Mouse (Mus musculus): Measurements from ENCODE around the gene Wdr82. TPM values are rescaled to one million over a fixed set of nuclear protein-coding genes. Genes with fewer than 3 reads are reported as not detected.
A peak's percentile ranks its signal among the peaks of the same experiment; 100 is the strongest.

Wdr82 gene
- polyA plus RNA-seq, 1 experiment, result 95.8 TPM

- Histone ChIP-seq H3K4me1 (replicated peaks; ENCODE audit: control insufficient read depth, insufficient read depth, low read length) (peaks cover 47% of the 10 kb centered on the region), H3K27ac (ENCODE audit: control insufficient read depth, insufficient read depth, low read length) (no peak overlapping the region), H3K27me3 (ENCODE audit: control insufficient read depth, insufficient read depth, low read length) (no peaks in the 10 kb centered on the region), H3K36me3 (ENCODE audit: control insufficient read depth, insufficient read depth, low read length) (no peaks in the 10 kb centered on the region), H3K4me3 (ENCODE audit: control insufficient read depth, insufficient read depth, low read length) (no peak overlapping the region)
- TF ChIP-seq POLR2A (IDR thresholded peaks at IDR 0.05; ENCODE audit: control insufficient read depth, extremely low read depth, insufficient read depth, low read length, poor library complexity), result no peak
- TF ChIP-seq CTCF (IDR thresholded peaks at IDR 0.05; ENCODE audit: borderline replicate concordance, control insufficient read depth, extremely low read depth, insufficient read depth, low read length, poor library complexity), result no peak
- no peak for DNase-seq
- WGBS, result 97% methylated on average over 2 of the region's 2 CpGs
Observed at GRCm38 (mm10) chr9:106206515-106206914, 35.8 kb downstream of the Wdr82 start.

GRCm38 (mm10) chr9:106208181-106208580 is 37.5 kb downstream of the Wdr82 start:
- no peaks in the 10 kb centered on the region for H3K27me3 ChIP-seq (ENCODE audit: control insufficient read depth, insufficient read depth, low read length)
- no peak overlapping the region for H3K4me3 ChIP-seq (ENCODE audit: control insufficient read depth, insufficient read depth, low read length)
- no peak for TF ChIP-seq POLR2A (IDR thresholded peaks at IDR 0.05; ENCODE audit: control insufficient read depth, extremely low read depth, insufficient read depth, low read length, poor library complexity)
- TF ChIP-seq CTCF (IDR thresholded peaks at IDR 0.05; ENCODE audit: borderline replicate concordance, control insufficient read depth, extremely low read depth, insufficient read depth, low read length, poor library complexity), result no peak
- WGBS, result over 99% methylated on average over 5 of the region's 5 CpGs
- H3K36me3 ChIP-seq (ENCODE audit: control insufficient read depth, insufficient read depth, low read length), result peaks cover 10% of the 10 kb centered on the region
- DNase-seq, result no peak
- H3K27ac ChIP-seq (ENCODE audit: control insufficient read depth, insufficient read depth, low read length), result no peak overlapping the region
- peaks cover 51% of the 10 kb centered on the region for H3K4me1 ChIP-seq (replicated peaks; ENCODE audit: control insufficient read depth, insufficient read depth, low read length)

GRCm38 (mm10) chr9:106209954-106210353 is 39.2 kb downstream of the Wdr82 start:
- H3K4me3 ChIP-seq (ENCODE audit: control insufficient read depth, insufficient read depth, low read length), result no peak overlapping the region
- peak overlapping the region; percentile 11; the same call in 1 of the 2 replicates for H3K27ac ChIP-seq (ENCODE audit: control insufficient read depth, insufficient read depth, low read length)
- H3K27me3 ChIP-seq (ENCODE audit: control insufficient read depth, insufficient read depth, low read length), result no peaks in the 10 kb centered on the region
- peaks cover 39% of the 10 kb centered on the region for H3K4me1 ChIP-seq (replicated peaks; ENCODE audit: control insufficient read depth, insufficient read depth, low read length)
- no peak for TF ChIP-seq POLR2A (IDR thresholded peaks at IDR 0.05; ENCODE audit: control insufficient read depth, extremely low read depth, insufficient read depth, low read length, poor library complexity)
- no peak for TF ChIP-seq CTCF (IDR thresholded peaks at IDR 0.05; ENCODE audit: borderline replicate concordance, control insufficient read depth, extremely low read depth, insufficient read depth, low read length, poor library complexity)
- H3K36me3 ChIP-seq (ENCODE audit: control insufficient read depth, insufficient read depth, low read length), result peaks cover 27% of the 10 kb centered on the region
- no peak for DNase-seq
- WGBS, result 92% methylated on average over 4 of the region's 4 CpGs

GRCm38 (mm10) chr9:106210853-106211609 is 40.3 kb downstream of the Wdr82 start:
- DNase-seq, result peak; percentile 59
- Histone ChIP-seq H3K36me3 (ENCODE audit: control insufficient read depth, insufficient read depth, low read length) (peaks cover 27% of the 10 kb centered on the region), H3K4me1 (replicated peaks; ENCODE audit: control insufficient read depth, insufficient read depth, low read length) (peaks cover 37% of the 10 kb centered on the region), H3K27me3 (ENCODE audit: control insufficient read depth, insufficient read depth, low read length) (no peaks in the 10 kb centered on the region), H3K4me3 (ENCODE audit: control insufficient read depth, insufficient read depth, low read length) (no peak overlapping the region), H3K27ac (ENCODE audit: control insufficient read depth, insufficient read depth, low read length) (peak overlapping the region; percentile 70)
- TF ChIP-seq POLR2A (IDR thresholded peaks at IDR 0.05; ENCODE audit: control insufficient read depth, extremely low read depth, insufficient read depth, low read length, poor library complexity) (no peak), CTCF (IDR thresholded peaks at IDR 0.05; ENCODE audit: borderline replicate concordance, control insufficient read depth, extremely low read depth, insufficient read depth, low read length, poor library complexity) (no peak)
- WGBS, result 26% methylated on average over 9 of the region's 9 CpGs

- no peak for TF ChIP-seq POLR2A (IDR thresholded peaks at IDR 0.05; ENCODE audit: control insufficient read depth, extremely low read depth, insufficient read depth, low read length, poor library complexity)
- TF ChIP-seq CTCF (IDR thresholded peaks at IDR 0.05; ENCODE audit: borderline replicate concordance, control insufficient read depth, extremely low read depth, insufficient read depth, low read length, poor library complexity), result peak; percentile 100
- WGBS, result 55% methylated on average over 37 of the region's 37 CpGs
- peak; percentile 87 for DNase-seq
- Histone ChIP-seq H3K4me3 (ENCODE audit: control insufficient read depth, insufficient read depth, low read length) (no peak overlapping the region), H3K4me1 (replicated peaks; ENCODE audit: control insufficient read depth, insufficient read depth, low read length) (peaks cover 31% of the 10 kb centered on the region), H3K27ac (ENCODE audit: control insufficient read depth, insufficient read depth, low read length) (peak overlapping the region; percentile 70), H3K36me3 (ENCODE audit: control insufficient read depth, insufficient read depth, low read length) (peaks cover 27% of the 10 kb centered on the region), H3K27me3 (ENCODE audit: control insufficient read depth, insufficient read depth, low read length) (no peaks in the 10 kb centered on the region)
Observed at GRCm38 (mm10) chr9:106211680-106212593, 41.2 kb downstream of the Wdr82 start.

GRCm38 (mm10) chr9:106212594-106212981 is 41.9 kb downstream of the Wdr82 start:
- Histone ChIP-seq H3K4me1 (replicated peaks; ENCODE audit: control insufficient read depth, insufficient read depth, low read length) (peaks cover 31% of the 10 kb centered on the region), H3K4me3 (ENCODE audit: control insufficient read depth, insufficient read depth, low read length) (no peak overlapping the region), H3K27ac (ENCODE audit: control insufficient read depth, insufficient read depth, low read length) (no peak overlapping the region), H3K27me3 (ENCODE audit: control insufficient read depth, insufficient read depth, low read length) (no peaks in the 10 kb centered on the region), H3K36me3 (ENCODE audit: control insufficient read depth, insufficient read depth, low read length) (peaks cover 27% of the 10 kb centered on the region)
- 92% methylated on average over 12 of the region's 12 CpGs for WGBS
- no peak for DNase-seq
- TF ChIP-seq CTCF (IDR thresholded peaks at IDR 0.05; ENCODE audit: borderline replicate concordance, control insufficient read depth, extremely low read depth, insufficient read depth, low read length, poor library complexity) (no peak), POLR2A (IDR thresholded peaks at IDR 0.05; ENCODE audit: control insufficient read depth, extremely low read depth, insufficient read depth, low read length, poor library complexity) (no peak)

Data from thymus, adult 2 months (tissue).